Mouse (Mus musculus) frontal cortex, postnatal 25 days (tissue): ENCODE results near the gene Rps6kb2.
A peak's percentile ranks its signal among the peaks of the same experiment; 100 is the strongest.

Experiments used
- DNase-seq, 2 experiments: peaks; one replicate each; pipeline ENCODE4 v3.0.0; 2022; ENCODE audit warnings: low spot score in 2 of 2

Gene Rps6kb2

DNA sequence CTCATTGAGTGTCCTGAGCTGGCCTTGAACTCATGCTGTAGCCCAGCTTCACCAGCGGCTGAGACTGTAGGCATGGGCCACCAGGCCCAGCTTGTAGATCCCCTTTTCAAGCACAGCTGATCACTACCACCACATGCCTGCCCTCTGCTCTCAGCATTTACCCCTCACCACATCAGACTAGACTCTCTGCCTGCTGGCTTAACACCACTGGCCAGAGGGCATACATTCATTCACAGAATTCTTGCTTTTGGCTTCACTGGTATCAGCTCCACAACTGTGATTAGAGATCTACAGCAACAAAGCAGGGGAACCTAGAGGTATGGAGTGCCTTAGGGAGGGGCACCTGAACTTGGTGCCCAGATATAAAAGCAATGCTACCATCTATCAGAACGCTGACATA is 42.7 kb downstream of the Rps6kb2 start:
- DNase-seq, result no peak

- no peak for DNase-seq
Measured at GRCm38 (mm10) chr19:4119716-4120487, 43.3 kb downstream of the Rps6kb2 start.

GRCm38 (mm10) chr19:4118350-4118749 is 44.8 kb downstream of the Rps6kb2 start:
- DNase-seq, result no peak

GRCm38 (mm10) chr19:4117006-4117405 is 46.1 kb downstream of the Rps6kb2 start:
- no peak for DNase-seq

DNA sequence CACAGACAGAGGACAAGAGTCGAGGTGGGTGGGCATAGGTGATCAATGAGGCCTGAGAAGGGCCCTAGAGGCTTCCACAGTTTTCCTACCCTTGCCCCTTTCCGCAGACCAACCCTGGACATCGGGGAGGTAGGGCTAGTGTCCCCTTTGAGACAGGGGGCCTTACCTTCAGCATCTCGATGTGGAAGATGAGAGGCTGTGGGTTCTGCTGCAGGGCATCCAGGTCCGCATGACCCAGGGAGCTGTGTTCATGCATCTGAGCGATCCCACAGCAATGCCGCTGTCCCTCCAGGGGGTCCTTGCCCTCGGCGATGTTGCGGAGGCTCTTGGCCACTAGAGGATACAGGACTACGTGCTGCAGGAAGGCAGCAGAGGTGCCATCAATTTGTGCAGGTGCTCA is 47.3 kb downstream of the Rps6kb2 start:
- no peak for DNase-seq

DNA sequence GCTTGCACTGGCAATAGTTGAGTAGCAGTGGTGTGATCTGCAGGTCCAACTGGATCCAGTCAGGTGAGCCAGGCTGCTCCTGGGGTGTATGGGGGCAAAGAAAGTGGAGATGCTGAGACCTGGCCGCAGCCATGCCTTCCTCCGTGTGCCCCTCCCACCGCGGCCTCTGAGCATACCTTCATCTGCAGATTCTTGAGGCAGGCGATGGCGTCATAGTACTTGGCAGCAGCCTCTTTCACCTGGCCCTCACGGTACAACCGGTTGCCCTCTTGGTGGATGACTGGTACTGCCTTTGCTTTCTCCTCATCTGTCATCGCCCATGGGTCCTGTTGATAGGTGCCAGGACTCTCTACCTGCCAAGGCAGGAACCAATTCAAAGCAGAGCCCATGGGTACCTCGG is 48.0 kb downstream of the Rps6kb2 start:
- DNase-seq, result no peak

DNA sequence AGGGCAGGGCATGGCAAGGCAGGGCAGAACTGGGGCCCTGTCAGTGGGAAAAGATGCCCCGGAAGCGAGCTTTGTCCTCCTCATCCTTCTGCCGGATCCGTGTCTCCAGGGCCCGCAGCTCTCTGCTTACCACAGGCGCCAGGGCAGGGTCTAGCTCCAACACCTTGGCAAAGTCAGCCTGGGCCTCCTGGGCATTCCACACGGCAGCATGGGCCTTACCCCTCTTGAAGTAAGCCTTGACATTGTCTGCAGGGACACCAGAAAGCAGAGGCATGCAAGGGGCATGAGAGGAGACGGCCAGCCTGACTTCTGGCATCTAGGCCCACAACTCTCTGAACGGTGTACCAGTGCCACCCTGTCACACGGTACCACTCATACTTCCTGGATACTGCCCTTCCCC is 48.6 kb downstream of the Rps6kb2 start:
- no peak for DNase-seq

DNA sequence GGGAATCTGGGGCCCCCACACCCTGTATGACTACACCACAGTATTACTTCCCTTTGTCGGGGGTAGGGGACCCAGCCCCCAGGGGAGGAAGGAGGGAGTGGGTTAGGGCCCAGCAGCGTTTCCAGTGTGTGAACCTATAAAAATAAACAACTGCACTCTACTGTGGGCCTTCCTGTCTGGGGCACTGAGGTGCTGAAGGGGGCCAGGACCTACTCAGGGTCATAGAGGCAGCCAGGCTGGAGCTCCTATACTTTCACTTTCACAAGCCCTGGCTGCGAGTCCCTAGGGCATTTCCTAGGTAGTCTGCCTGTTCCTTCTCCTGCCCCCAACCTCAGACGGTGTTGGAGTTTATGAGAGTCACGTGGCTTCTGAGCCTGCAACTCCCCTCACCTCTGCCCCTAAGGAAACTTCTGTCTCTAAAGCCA is 49.3 kb downstream of the Rps6kb2 start:
- no peak for DNase-seq

DNA sequence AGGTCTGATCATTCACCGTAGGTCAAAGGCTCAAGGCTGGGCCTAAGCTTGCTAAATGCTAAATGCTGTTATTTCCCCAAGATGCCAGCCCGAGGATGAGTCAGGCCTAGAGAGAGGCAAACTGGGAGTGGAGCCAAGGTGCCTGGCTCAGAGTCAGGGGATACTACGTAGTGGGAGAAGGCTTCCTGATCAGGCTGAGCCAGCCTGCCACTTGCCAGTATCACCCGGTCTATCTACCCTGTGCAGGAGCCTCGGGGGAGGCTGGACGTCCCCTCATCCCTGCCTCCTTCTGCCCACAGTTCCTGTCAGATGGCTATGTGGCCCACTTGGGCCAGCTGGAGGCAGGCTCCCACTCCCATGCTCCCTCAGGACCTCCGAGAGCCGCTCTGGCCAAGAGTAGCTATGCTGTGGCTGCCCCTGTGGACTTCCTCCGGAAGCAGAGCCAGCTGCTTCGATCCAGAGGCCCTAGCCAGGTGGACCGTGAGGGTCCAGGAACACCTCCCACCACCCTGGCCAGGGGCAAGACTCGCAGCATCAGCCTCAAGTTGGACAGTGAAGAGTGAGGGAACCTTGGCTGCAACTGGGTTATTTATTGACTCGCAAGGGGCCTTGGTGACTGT is 49.9 kb downstream of the Rps6kb2 start:
- peak; percentile 44 to 74 for DNase-seq

DNA sequence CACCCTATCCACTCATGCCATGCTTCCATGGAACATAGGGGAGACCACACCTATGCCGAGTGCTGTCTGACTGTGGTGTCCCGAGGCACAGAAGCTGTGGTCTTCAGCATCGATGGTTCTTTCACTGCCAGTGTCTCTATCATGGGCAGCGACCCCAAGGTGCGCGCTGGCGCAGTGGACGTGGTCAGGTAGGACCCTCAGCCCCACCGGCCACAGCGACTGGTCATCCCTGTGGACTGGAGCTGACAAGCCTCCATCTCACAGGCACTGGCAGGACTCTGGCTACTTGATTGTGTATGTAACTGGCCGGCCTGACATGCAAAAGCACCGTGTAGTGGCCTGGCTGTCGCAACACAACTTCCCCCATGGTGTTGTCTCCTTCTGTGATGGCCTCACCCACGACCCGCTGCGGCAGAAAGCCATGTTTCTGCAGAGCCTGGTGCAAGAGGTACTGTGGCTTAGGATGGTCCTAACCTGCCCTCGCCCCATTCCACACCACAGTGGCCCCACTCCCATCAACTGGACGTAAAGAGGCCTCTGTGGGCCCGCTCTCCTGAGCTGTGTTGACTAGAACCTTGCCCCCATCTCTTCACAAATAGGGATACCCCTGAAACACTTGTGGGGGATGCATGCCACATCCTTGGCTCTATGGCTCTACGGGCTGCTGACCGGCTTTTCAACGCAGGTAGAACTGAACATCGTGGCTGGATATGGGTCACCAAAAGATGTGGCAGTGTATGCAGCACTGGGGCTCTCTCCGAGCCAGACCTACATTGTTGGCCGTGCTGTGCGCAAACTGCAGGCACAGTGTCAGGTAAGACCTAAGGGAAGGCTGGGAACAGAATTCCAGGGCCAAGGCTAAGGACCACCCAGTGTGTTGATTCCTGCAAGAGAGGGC is 50.8 kb downstream of the Rps6kb2 start:
- DNase-seq, result no peak

- no peak for DNase-seq
Measured at GRCm38 (mm10) chr19:4108535-4108934, 54.6 kb downstream of the Rps6kb2 start.

GRCm38 (mm10) chr19:4106654-4107053 is 56.5 kb downstream of the Rps6kb2 start:
- DNase-seq, result no peak

DNA sequence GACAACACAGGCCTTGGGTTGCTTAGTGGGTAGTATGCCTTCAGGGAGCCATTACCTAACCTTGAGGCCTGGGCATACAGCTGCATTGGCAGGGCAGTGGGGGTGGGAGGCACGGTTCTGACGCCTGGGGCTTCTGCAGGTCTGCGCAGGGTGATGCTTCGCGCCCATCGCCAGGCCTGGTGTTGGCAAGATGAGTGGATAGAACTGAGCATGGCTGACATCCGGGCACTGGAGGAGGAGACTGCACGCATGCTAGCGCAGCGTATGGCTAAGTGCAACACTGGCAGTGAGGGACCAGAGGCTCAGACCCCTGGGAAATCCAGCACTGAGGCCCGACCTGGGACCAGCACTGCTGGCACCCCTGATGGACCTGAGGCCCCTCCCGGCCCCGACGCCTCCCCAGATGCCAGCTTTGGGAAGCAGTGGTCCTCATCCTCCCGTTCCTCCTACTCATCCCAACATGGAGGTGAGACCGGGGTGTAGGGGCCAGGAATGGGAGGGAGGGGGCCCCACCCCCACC is 58.4 kb downstream of the Rps6kb2 start:
- DNase-seq, result no peak
